Mouse (Mus musculus) cerebellum, adult 9-10 months (tissue): ENCODE data around the gene Tmem240.
A peak's percentile ranks its signal among the peaks of the same experiment; 100 is the strongest.
"Not testable (repeated sequence)": the region's sequence is repeated elsewhere in the genome, so short reads cannot be mapped to it uniquely, and the experiment has no call there.

Experiments
- DNase-seq: peaks from one replicate; pipeline ENCODE4 v3.0.0; 2022

Tmem240 gene

GRCm38 (mm10) chr4:155773335-155774078 is 38.9 kb downstream of the Tmem240 start:
- peak; percentile 55 for DNase-seq

DNA sequence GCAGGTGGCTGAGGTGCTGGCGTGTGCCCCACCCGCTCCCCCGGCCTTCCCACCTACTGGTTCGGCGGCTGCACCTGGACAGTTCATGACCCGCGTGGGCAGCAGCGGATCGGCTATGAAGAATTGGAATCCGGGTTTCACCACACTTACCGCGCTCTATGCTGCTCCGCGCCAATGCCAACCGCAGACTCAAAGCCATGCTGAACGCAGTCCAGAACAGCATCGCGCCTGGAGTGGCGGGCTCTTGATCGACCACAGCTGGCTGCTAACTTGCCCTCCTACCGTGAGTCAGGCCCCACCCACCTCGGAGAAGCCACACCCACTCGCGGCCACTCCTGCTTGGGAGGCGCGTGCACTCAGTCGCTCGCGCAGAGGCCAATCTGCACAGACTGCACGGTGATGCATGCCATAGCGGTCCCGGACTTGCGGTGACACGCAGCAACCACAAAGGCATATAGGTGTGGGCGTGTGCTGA is 39.7 kb downstream of the Tmem240 start, which contains the start of gene Vwa1:
Gene Vwa1 (minus strand): TSS at position 419 of the 475 bp plus-strand sequence.
- peak; percentile 90 for DNase-seq

DNA sequence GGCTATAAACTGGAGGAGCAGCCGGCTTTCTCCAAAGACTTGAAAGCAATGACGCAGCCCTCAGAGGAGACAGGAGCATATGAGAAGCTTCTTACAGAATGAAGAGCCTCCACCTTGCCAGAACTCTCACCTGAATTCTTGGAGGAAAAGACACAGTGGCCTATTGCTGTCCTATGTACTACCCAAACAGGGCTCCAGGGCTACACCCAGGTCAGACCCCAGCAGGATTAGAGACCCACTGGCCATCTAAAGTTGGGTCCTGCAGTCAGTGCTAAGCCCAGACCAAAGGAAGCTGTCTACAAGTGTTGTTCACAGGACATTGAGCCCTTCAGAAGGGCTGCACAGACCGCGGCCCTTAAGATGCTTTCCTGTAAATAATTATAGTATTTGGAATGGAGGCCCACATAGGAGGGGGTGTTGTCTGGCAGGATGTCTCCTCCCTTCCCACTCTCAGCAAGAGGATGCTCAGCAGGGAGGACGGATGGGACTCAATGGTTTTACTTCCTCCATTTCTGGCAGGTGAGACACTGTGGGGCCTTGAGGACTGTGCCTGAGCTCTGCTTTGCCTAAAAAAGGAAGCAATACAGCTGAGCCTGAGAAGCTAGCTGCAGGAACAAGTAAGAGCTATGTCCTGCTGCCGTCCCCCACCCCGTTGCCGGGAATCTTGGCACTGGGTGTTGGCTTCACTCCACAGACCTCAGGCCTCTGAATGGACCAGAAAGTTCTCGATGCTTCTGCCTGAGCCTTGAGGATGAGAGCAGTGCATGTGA is 40.6 kb downstream of the Tmem240 start:
- DNase-seq: peak; percentile 72

DNA sequence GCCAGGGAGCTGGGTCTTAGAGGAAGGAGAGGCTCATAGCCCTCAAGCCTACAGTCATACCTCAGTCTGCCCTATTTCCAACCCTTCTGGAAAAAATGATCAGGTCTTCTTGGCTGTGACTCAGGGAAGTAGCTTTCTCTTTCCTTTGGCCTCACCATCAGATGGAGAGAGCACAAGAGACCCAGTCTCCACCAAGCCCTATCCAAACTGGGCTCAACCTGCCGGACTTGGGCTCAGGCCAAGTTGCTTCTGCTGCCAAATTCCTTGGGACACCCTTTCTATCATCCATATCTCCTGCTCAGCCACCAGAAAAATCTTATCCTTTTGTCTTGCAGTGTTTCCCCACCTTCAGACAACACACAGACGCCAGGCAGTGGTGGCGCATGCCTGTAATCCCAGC is 41.3 kb downstream of the Tmem240 start:
- DNase-seq: peak; percentile 80

DNA sequence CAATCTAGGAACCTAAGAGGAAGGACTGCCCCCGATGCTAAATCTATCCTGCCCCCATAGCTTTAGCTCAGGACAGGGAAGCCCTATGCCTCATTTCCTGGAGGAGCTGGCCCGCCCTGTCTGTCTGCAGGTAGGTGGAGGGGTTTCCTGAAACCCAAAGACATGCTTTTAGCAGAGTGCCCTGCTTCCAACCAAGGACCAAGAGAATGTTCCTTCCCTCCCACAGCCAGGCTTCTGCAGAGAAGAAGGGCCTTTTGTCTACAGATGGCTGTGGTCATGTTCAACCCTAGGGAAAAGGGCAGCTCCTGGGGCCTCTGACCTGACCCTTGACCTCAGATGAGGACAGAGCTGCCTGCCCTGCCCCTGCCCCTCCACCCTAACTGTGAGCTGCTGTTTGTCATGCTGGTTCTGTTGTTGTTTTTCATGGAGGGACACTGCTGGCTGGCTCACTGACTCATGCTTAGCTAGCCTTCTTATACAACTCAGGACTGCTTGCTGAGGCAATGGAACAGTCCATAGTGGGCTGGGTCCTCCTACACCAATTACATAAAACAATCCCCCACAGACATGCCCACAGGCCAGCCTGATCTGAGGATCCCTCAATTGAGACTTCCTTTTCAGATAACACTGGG is 42.2 kb downstream of the Tmem240 start:
- DNase-seq: peak; percentile 41

DNA sequence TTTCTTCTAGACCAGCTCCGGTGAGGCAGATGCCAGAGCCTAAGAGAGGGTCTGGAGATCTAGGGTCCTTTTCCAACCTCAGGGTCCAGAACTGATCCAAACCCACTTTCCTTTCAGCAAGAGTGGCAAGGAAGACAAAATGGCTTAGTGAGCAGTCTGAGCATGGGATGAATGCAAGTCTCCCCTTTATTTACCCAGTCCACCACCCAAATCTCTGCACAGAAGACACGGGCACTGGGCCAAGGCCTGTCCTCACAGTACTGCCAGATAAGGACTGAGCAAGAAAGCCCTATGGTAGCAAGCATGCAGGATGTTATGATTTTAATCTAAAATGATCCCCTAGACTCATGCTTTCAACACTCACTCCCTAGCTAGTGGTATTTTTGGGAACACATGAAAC is 43.2 kb downstream of the Tmem240 start:
- peak; percentile 40 for DNase-seq

DNA sequence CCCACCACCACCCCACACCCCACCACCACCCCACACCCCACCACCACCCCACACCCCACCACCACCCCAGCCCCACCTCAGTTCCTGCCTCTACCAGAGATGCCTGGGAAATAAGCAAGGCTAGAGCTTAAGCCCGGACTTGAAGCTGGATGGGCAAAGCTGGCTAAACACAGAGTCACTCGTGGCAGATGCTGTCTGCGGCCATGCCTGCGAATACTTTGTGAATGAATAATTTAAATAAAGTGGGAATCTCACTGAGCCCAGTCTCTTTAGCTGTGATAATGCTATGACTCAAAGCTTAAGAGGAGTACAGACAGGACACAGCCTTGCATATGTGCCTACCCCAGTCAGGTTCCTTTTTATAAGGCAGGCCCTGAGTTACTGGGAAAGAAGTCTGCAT is 44.9 kb downstream of the Tmem240 start:
- no peak for DNase-seq

DNA sequence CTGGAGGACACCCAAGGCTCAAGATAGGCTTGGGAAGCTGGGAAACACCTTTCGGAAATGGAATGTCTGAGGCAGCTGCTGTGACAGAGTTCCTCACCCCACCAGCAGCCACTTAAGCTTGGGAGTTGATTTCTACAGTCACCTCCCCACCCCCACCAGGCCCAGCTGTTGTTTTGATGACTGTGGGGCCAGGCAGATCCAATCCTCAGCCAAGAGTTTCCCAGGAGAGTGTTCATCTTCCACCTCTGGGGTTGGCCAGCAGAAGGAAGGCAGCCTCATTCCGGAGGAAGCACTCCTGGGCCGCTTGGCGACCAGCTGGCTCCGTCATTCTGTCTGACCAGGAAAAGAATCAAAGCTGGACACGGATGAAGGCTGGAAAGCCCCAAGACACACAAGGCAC is 46.3 kb downstream of the Tmem240 start:
- DNase-seq: peak; percentile 23

GRCm38 (mm10) chr4:155783486-155784080 is 49.0 kb downstream of the Tmem240 start:
- DNase-seq: peak; percentile 39

DNA sequence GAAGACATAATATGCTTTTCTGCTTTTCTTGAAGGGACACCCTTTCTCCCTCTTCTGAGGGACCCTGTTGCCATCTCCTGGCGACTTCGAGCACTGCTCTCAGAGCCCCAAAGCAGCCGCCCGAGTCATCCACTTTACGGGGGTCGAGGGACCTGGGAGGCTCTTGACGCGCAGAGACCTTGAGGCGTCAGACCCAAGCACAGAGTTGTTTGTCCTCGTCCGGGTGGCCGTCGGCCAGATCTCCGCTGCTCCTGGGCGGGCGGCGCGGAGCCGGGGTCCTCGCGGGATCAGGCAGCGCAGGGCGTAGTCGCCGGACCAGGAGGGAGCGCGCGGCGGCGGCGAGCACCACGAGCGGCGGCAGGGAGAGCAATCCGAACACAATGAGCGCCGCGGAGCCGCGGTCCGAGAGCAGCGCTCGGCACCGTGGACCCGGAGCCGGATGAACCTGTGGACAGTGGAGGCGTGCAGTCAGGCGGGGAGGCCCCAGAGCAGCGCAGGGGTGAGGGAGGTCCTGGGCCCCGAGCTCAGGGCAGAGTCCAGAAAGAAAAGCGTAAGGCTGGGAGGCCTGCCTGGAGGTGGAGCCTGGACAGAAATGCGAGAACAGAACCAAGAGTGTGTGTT is 49.6 kb downstream of the Tmem240 start:
- DNase-seq: peak; percentile 84

GRCm38 (mm10) chr4:155785246-155785645 is 50.6 kb downstream of the Tmem240 start:
- peak; percentile 36 for DNase-seq

GRCm38 (mm10) chr4:155785819-155786218 is 51.2 kb downstream of the Tmem240 start, which contains the start of gene Tmem88b:
TSS of gene Tmem88b (minus strand) at chr4:155785874.
- no peak for DNase-seq

- DNase-seq: no peak
Observed at GRCm38 (mm10) chr4:155788300-155788699, 53.7 kb downstream of the Tmem240 start.

DNA sequence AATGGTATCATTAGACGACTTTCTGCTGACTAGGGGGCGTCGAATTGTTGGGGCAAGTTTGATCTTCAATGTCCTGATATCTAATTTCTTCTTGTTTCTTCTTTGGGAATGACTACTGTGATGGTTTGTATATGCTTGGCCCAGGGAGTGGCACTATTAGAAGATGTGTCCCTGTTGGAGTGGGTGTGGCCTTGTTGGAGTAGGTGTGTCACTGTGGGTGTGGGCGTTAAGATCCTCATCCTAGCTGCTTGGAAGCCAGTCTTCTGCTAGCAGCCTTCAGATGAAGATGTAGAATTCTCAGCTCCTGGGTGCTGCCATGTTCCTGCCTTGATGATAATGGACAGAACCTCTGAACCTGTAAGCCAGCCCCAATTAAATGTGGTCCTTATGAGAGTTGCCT is 54.2 kb downstream of the Tmem240 start:
- not testable (repeated sequence) for DNase-seq

- DNase-seq: no peak
Observed at GRCm38 (mm10) chr4:155790021-155790489, 55.5 kb downstream of the Tmem240 start, which contains the start of gene Ankrd65. TSS of gene Ankrd65 (plus strand) at chr4:155790439.
